Mouse (Mus musculus) intestine, embryonic 16.5 days (tissue): ENCODE data around the gene Arsg. TPM values are rescaled to one million over a fixed set of nuclear protein-coding genes. Genes with fewer than 3 reads are reported as not detected.
A peak's percentile ranks its signal among the peaks of the same experiment; 100 is the strongest.

ENCODE experiments used
- ATAC-seq: fragments of 200-750 bp; cut with Nextera tagmentation; 2 replicates; pipeline ENCODE4 v1.8.0; 2017; ENCODE audit warnings: moderate TSS enrichment, moderate library complexity
- H3K27ac ChIP-seq: fragments of 300-500 bp; sonication (generic); 2 replicates; pipeline ENCODE4 v1.5.1; 2014; ENCODE audit warnings: mild to moderate bottlenecking, low read length
- H3K27me3 ChIP-seq: fragments of 300-500 bp; sonication (generic); replicated peaks from 2 replicates; pipeline ENCODE4 v1.6.1; 2014; ENCODE audit warnings: low read length, control low read depth, mixed read lengths; ENCODE audit not compliant: control insufficient read depth, insufficient read depth
- H3K36me3 ChIP-seq: fragments of 300-500 bp; sonication (generic); 2 replicates; pipeline ENCODE4 v1.6.1; 2014; ENCODE audit warnings: low read length, control low read depth; ENCODE audit not compliant: control insufficient read depth, insufficient read depth
- H3K4me1 ChIP-seq: fragments of 300-500 bp; sonication (generic); 2 replicates; pipeline ENCODE4 v1.6.1; 2014; ENCODE audit warnings: low read length, control low read depth, mixed read lengths; ENCODE audit not compliant: control insufficient read depth, insufficient read depth
- H3K4me2 ChIP-seq: fragments of 300-500 bp; sonication (generic); 2 replicates; pipeline ENCODE4 v1.6.1; 2014; ENCODE audit warnings: low read depth, low read length, control low read depth
- H3K4me3 ChIP-seq: fragments of 300-500 bp; sonication (generic); 2 replicates; pipeline ENCODE4 v1.5.1; 2014; ENCODE audit warnings: mild to moderate bottlenecking, low read length
- H3K9ac ChIP-seq: fragments of 300-500 bp; sonication (generic); 2 replicates; pipeline ENCODE4 v1.6.1; 2014; ENCODE audit warnings: low read depth, low read length
- H3K9me3 ChIP-seq: fragments of 300-500 bp; sonication (generic); 2 replicates; pipeline ENCODE4 v1.6.1; 2016; ENCODE audit warnings: low read length, control low read depth; ENCODE audit not compliant: control insufficient read depth
- WGBS: fragments of 180-500 bp; shearing (Covaris S2); extraction: QIAGEN DNeasy Blood & Tissue Kit; methylation state at CpG from one replicate; pipeline ENCODE4 v1.1.7; 2014; 5-methylcytosine and 5-hydroxymethylcytosine counted together
- polyA plus RNA-seq: library from polyadenylated mRNA; unstranded; fragments of >200 nt; fragmentation: Nextera tagmentation; extraction: Ambion mirVana; gene quantifications from 2 replicates; pipeline ENCODE4 v1.2.1, GENCODE M21; 2015

The Arsg gene
- polyA plus RNA-seq, 1 experiment from 2014 or later = 3.1 TPM

- H3K4me2 ChIP-seq = no peak overlapping the region
- H3K9ac ChIP-seq = 0 out of 2 replicates have a peak overlapping the region, but pooled peaks have one; percentile 4
- peak; percentile 60 for ATAC-seq
- H3K27ac ChIP-seq = peak overlapping the region; percentile 85
- peaks cover 11% of the 10 kb centered on the region for H3K4me1 ChIP-seq
- H3K36me3 ChIP-seq = no peaks in the 10 kb centered on the region
- no peaks in the 10 kb centered on the region for H3K9me3 ChIP-seq
- no peak overlapping the region for H3K4me3 ChIP-seq
- H3K27me3 ChIP-seq = no peaks in the 10 kb centered on the region
- 39% methylated on average over 6 of the region's 6 CpGs for WGBS
Measured at GRCm38 (mm10) chr11:109593200-109593981, 120.2 kb downstream of the Arsg start.

GRCm38 (mm10) chr11:109594761-109595160 is 121.6 kb downstream of the Arsg start:
- ATAC-seq = no peak
- Histone ChIP-seq H3K27me3 (no peaks in the 10 kb centered on the region), H3K4me1 (peaks cover 11% of the 10 kb centered on the region), H3K4me2 (no peak overlapping the region), H3K9ac (no peak overlapping the region), H3K36me3 (0 out of 2 replicates have a peak, but pooled peaks cover 8% of the 10 kb centered on the region), H3K4me3 (no peak overlapping the region), H3K9me3 (no peaks in the 10 kb centered on the region), H3K27ac (no peak overlapping the region)
- 83% methylated on average over 8 of the region's 8 CpGs for WGBS

DNA sequence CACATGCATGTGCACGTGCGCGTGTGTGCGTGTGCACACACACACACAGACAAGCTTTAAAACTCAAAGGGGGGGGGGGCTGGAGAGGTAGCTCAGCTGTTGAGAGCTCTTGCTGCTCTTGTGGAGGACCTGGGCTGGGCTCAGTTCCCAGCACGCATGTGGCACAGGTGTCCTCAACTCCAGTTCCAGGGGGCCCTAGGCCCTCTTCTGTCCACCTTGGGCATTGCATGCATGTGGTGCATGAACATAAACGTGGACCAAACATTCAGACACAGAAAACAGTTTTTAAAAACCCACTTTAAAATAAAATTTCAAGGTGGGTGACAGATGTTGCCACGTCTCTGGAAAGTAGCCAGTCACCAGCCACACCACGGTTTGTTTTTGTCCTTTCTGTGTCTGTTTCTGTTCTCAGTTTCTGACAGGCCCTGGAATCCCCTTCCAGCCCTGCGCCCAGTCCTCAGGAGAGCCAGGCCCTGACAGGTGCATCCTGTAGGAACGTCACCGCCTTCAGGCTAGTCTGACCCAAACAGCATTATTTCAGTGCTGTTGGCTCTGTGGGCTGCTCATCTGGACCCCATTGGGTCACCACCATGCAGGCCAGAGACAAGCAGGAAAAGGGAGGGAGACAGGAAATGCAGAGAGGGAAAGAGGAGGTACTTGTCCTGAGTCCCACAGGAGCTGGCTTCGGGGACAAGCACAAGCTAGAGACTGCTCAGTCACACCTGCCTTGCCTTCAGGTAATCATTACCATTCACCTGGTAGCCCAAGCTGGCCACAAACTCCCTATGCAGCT is 125.8 kb downstream of the Arsg start:
- 86% methylated on average over 12 of the region's 12 CpGs for WGBS
- Histone ChIP-seq H3K27ac (no peak overlapping the region), H3K27me3 (no peaks in the 10 kb centered on the region), H3K9me3 (no peaks in the 10 kb centered on the region), H3K9ac (no peak overlapping the region), H3K4me2 (no peak overlapping the region), H3K4me3 (no peak overlapping the region), H3K4me1 (peaks cover under 1% of the 10 kb centered on the region; the same call in 1 of the 2 replicates), H3K36me3 (peaks cover 19% of the 10 kb centered on the region; the same call in 1 of the 2 replicates)
- 0 out of 2 replicates have a peak, but pooled peaks have one; percentile 16 for ATAC-seq

GRCm38 (mm10) chr11:109607600-109607999 is 134.4 kb downstream of the Arsg start:
- Histone ChIP-seq H3K4me3 (no peak overlapping the region), H3K36me3 (no peaks in the 10 kb centered on the region), H3K27ac (no peak overlapping the region), H3K27me3 (no peaks in the 10 kb centered on the region), H3K4me1 (peaks cover 12% of the 10 kb centered on the region), H3K9me3 (no peaks in the 10 kb centered on the region), H3K4me2 (no peak overlapping the region), H3K9ac (no peak overlapping the region)
- ATAC-seq = no peak
- WGBS = 81% methylated on average over 6 of the region's 6 CpGs

DNA sequence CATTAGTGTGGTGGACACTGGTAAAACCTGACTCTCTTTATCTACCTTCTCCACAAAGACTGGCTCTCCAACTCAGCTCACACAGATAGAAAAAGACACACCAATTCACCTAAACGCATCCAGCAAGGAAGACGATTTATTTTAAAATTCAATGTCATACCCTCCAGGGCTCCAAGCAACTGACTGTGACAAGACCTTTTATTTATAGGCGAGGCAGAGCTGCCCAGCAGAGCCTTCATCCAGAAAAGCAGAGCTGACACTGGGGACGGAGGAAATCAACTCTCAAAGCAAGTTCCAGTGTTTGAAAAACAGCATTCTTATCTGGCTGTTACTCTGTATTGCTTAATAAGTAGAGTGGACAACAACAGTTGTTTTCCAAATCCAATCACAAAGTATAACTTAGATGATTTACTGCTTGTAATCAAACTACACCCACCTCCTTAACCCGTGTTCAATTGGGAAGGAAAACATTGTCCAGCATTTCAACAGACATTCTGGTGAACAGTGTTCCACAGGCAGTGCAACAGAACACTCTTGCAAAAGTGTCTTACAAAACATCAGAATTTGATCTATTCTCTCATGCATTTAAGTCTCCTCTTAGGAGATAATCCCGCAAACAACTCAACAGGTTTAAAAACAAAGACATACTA is 135.9 kb downstream of the Arsg start:
- no peak for ATAC-seq
- no peak overlapping the region for H3K27ac ChIP-seq
- WGBS = 61% methylated on average over 6 of the region's 6 CpGs
- no peak overlapping the region for H3K9ac ChIP-seq
- no peak overlapping the region for H3K4me2 ChIP-seq
- no peaks in the 10 kb centered on the region for H3K9me3 ChIP-seq
- no peaks in the 10 kb centered on the region for H3K36me3 ChIP-seq
- peaks cover 12% of the 10 kb centered on the region for H3K4me1 ChIP-seq
- H3K27me3 ChIP-seq = no peaks in the 10 kb centered on the region
- no peak overlapping the region for H3K4me3 ChIP-seq

DNA sequence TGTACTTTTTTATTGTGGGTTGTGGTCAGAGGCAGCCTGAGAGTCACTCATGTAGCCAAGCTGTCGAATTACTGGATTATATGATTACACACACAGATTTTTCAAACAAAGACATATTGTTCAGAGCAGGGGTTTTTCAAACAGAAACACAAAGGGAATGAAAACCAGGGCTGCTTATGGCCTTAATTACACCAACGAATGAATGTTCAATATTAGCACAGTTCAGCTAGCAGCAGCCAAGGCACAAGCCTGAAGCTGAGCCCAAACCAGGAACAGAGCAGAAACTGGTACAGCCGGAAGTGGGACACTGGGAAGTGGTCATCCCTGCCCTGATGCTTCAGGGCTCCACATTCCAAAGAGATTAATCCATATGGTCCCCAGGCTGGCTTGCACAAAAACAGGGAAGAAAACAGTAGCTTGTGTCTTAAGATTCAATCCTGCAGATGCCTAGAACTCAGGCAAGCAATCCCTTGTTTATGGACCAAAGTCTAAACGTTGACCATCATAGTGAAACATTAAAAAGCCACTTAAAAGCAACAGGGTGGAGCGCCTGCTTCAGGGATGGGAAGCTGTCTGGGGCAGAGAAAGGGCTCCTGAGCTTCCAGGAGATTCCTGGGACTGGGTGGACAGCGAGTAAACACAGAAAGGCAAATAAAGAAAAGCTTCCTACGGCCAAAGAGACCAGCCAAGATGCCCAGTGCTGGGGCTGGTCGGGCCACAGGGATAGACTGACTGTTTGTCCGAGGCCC is 137.0 kb downstream of the Arsg start:
- no peak for ATAC-seq
- WGBS = 8% methylated on average over 9 of the region's 9 CpGs

GRCm38 (mm10) chr11:109610795-109611302 is 137.7 kb downstream of the Arsg start:
- H3K4me2 ChIP-seq = peak overlapping the region; percentile 81
- H3K36me3 ChIP-seq = no peaks in the 10 kb centered on the region
- H3K9me3 ChIP-seq = no peaks in the 10 kb centered on the region
- peak overlapping the region; percentile 74 for H3K27ac ChIP-seq
- ATAC-seq = peak; percentile 43
- H3K4me1 ChIP-seq = peaks cover 12% of the 10 kb centered on the region
- H3K4me3 ChIP-seq = peak overlapping the region; percentile 81
- H3K27me3 ChIP-seq = no peaks in the 10 kb centered on the region
- peak overlapping the region; percentile 81 for H3K9ac ChIP-seq
- under 1% methylated on average over 26 of the region's 26 CpGs for WGBS

More for the DNA sequence above, 137.0 kb downstream of the Arsg start:
- Histone ChIP-seq H3K9me3 (no peaks in the 10 kb centered on the region), H3K27me3 (no peaks in the 10 kb centered on the region), H3K4me1 (peaks cover 12% of the 10 kb centered on the region), H3K9ac (peak overlapping the region; percentile 81), H3K27ac (no peak overlapping the region), H3K4me2 (peak overlapping the region; percentile 81), H3K36me3 (no peaks in the 10 kb centered on the region), H3K4me3 (peak overlapping the region; percentile 81)

- H3K36me3 ChIP-seq = no peaks in the 10 kb centered on the region
- peak; percentile 97 for ATAC-seq
- H3K9ac ChIP-seq = peak within 1 kb of the TSS; percentile 81
- WGBS = under 1% methylated on average over 58 of the region's 58 CpGs
- H3K4me2 ChIP-seq = peak within 1 kb of the TSS; percentile 81
- H3K27me3 ChIP-seq = no peaks in the 10 kb centered on the region
- peak within 1 kb of the TSS; percentile 74 for H3K27ac ChIP-seq
- peaks cover 13% of the 10 kb centered on the region for H3K4me1 ChIP-seq
- no peaks in the 10 kb centered on the region for H3K9me3 ChIP-seq
- H3K4me3 ChIP-seq = peak within 1 kb of the TSS; percentile 81
Measured at GRCm38 (mm10) chr11:109611303-109612149, 138.4 kb downstream of the Arsg start, which contains the start of gene Wipi1. Wipi1 (minus strand) TSS chr11:109611967.
